Mouse (Mus musculus): ENCODE measurements at regions not wholly inside any gene's neighbourhood (a gene's known extent, or its start where the extent isn't known, plus 50 kb on each side); places are given as distances from the start of the nearest gene placed in this dataset.

DNA sequence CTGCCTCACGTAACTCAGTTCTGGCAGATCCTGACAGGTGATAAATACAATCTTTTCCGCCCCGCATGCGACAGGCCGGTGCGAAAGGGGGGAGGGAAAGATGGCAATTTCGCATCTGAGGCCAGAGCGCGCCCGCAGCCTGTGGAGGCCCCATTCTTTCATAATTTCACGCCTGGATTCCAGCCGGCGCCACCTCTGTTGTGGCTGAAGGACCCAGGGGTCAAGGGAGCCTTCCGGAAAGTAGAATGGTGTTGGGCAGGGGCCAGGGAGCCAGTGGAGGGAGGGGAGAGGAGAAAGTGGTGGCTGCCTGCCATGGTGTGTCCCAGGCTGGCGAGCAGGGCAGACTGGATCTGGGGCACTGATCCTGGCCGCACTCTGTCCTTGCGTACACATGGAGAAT lies 224.5 kb downstream of the Gm26897 start:
- Histone ChIP-seq H3K9ac (replicated peaks; ENCODE audit: low read length) (no peak overlapping the region), H3K4me1 (ENCODE audit: control insufficient read depth, insufficient read depth, low read length) (peaks cover 7% of the 10 kb centered on the region; the same call in 1 of the 2 replicates), H3K9me3 (ENCODE audit: control insufficient read depth, low read length) (no peaks in the 10 kb centered on the region), H3K36me3 (ENCODE audit: control insufficient read depth, insufficient read depth, low read length) (no peaks in the 10 kb centered on the region), H3K4me2 (ENCODE audit: low read length) (peak overlapping the region; percentile 42), H3K27me3 (ENCODE audit: control insufficient read depth, insufficient read depth, low read length) (no peaks in the 10 kb centered on the region; the same call in 1 of the 2 replicates), H3K4me3 (replicated peaks; ENCODE audit: low read depth, low read length) (no peak overlapping the region), H3K27ac (replicated peaks; ENCODE audit: low read depth, low read length) (no peak overlapping the region; the same call in 1 of the 2 replicates)
- DNase-seq: peak; percentile 68
- WGBS: 16% methylated on average over 17 of the region's 17 CpGs
- peak; percentile 53; the same call in 1 of the 2 replicates for ATAC-seq (ENCODE audit: low FRiP score, low TSS enrichment)

- H3K4me3 ChIP-seq (replicated peaks; ENCODE audit: low read depth, low read length): no peak overlapping the region
- H3K27ac ChIP-seq (replicated peaks; ENCODE audit: low read depth, low read length): no peak overlapping the region
- no peak for ATAC-seq (ENCODE audit: low FRiP score, low TSS enrichment)
- no peak overlapping the region for H3K9ac ChIP-seq (replicated peaks; ENCODE audit: low read length)
- H3K27me3 ChIP-seq (ENCODE audit: control insufficient read depth, insufficient read depth, low read length): no peaks in the 10 kb centered on the region
- no peaks in the 10 kb centered on the region for H3K36me3 ChIP-seq (ENCODE audit: control insufficient read depth, insufficient read depth, low read length)
- H3K9me3 ChIP-seq (ENCODE audit: control insufficient read depth, low read length): no peaks in the 10 kb centered on the region
- 87% methylated on average over 7 of the region's 7 CpGs for WGBS
- H3K4me2 ChIP-seq (ENCODE audit: low read length): no peak overlapping the region
- no peak for DNase-seq
- H3K4me1 ChIP-seq (ENCODE audit: control insufficient read depth, insufficient read depth, low read length): no peaks in the 10 kb centered on the region
Observed at GRCm38 (mm10) chr5:111965311-111965710, 231.6 kb downstream of the Gm26897 start.

DNA sequence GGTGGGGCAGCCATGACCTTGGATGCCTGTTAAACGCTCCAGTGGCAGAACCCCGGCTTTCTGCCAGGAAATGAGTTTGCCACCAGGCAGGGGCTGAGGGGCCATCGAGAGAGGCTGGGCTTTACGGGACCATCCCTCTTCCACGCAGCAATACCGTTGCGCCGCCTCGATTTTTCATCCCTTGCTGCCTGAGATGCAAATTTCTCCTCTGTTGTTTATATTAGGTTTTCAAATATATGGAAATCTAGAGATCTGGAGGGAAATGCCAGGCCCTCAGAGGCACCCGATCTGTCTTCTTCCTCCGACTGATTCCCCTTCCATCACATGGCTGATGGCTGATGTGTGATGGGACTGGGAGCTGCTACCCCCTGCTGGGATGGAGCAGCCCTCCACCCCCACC lies 234.4 kb downstream of the Gm26897 start:
- no peak overlapping the region for H3K4me2 ChIP-seq (ENCODE audit: low read length)
- H3K27me3 ChIP-seq (ENCODE audit: control insufficient read depth, insufficient read depth, low read length): no peaks in the 10 kb centered on the region
- ATAC-seq (ENCODE audit: low FRiP score, low TSS enrichment) (peak; percentile 17; the same call in 1 of the 2 replicates), DNase-seq (peak; percentile 57)
- no peaks in the 10 kb centered on the region for H3K9me3 ChIP-seq (ENCODE audit: control insufficient read depth, low read length)
- no peaks in the 10 kb centered on the region for H3K36me3 ChIP-seq (ENCODE audit: control insufficient read depth, insufficient read depth, low read length)
- peak overlapping the region; percentile 65 for H3K27ac ChIP-seq (replicated peaks; ENCODE audit: low read depth, low read length)
- no peak overlapping the region for H3K9ac ChIP-seq (replicated peaks; ENCODE audit: low read length)
- no peak overlapping the region for H3K4me3 ChIP-seq (replicated peaks; ENCODE audit: low read depth, low read length)
- WGBS: 43% methylated on average over 11 of the region's 11 CpGs
- H3K4me1 ChIP-seq (ENCODE audit: control insufficient read depth, insufficient read depth, low read length): no peaks in the 10 kb centered on the region

DNA sequence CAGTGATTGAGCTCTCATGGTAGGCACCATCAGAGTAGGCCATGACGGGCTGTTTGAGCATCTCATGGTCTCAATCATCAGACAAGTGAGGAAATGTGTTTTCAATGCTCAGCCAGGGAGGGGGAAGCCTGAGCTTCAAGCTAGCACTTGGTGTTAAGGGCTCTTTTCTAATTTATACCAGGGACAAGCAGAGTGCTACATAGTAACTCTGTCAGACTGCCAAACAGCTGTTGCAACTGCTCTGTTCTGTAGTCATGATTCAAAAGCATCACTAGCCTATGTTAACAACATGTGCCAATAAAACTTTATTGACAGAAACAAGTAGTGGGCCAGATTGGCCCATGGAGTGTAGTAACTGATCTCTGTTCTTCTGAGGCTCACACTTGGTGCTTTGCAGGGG lies 235.0 kb downstream of the Gm26897 start:
- H3K27ac ChIP-seq (replicated peaks; ENCODE audit: low read depth, low read length): peak overlapping the region; percentile 65
- H3K4me3 ChIP-seq (replicated peaks; ENCODE audit: low read depth, low read length): no peak overlapping the region
- no peak overlapping the region for H3K4me2 ChIP-seq (ENCODE audit: low read length)
- no peaks in the 10 kb centered on the region for H3K9me3 ChIP-seq (ENCODE audit: control insufficient read depth, low read length)
- DNase-seq (no peak), ATAC-seq (ENCODE audit: low FRiP score, low TSS enrichment) (no peak)
- no peaks in the 10 kb centered on the region for H3K36me3 ChIP-seq (ENCODE audit: control insufficient read depth, insufficient read depth, low read length)
- WGBS: 83% methylated on average over 1 of the region's 1 CpGs
- H3K9ac ChIP-seq (replicated peaks; ENCODE audit: low read length): no peak overlapping the region
- no peaks in the 10 kb centered on the region for H3K27me3 ChIP-seq (ENCODE audit: control insufficient read depth, insufficient read depth, low read length)
- H3K4me1 ChIP-seq (ENCODE audit: control insufficient read depth, insufficient read depth, low read length): no peaks in the 10 kb centered on the region

DNA sequence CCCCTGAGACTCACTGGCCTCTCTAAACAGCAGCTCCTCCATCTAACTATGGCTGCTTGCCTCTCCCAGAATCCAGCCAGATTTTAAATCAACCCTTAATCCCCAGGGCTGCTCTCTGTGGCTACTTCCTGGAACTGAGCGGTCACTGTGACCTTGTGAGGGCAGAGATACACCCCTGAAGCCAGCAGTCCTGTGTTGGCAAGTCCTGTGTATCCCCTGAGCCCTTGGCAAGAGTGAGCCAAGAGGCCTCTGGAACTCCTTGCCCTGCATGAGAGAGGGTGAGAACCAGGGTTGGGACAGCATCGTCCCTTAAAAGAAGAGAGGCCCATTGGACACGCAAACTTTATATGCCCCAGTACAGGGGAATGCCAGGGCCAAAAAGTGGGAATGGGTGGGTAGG lies 237.5 kb downstream of the Gm26897 start:
- ATAC-seq (ENCODE audit: low FRiP score, low TSS enrichment) (no peak), DNase-seq (no peak)
- 75% methylated on average over 3 of the region's 3 CpGs for WGBS
- Histone ChIP-seq H3K36me3 (ENCODE audit: control insufficient read depth, insufficient read depth, low read length) (no peaks in the 10 kb centered on the region), H3K4me2 (ENCODE audit: low read length) (no peak overlapping the region), H3K27ac (replicated peaks; ENCODE audit: low read depth, low read length) (no peak overlapping the region), H3K27me3 (ENCODE audit: control insufficient read depth, insufficient read depth, low read length) (no peaks in the 10 kb centered on the region), H3K9ac (replicated peaks; ENCODE audit: low read length) (no peak overlapping the region), H3K4me1 (ENCODE audit: control insufficient read depth, insufficient read depth, low read length) (no peaks in the 10 kb centered on the region), H3K4me3 (replicated peaks; ENCODE audit: low read depth, low read length) (no peak overlapping the region), H3K9me3 (ENCODE audit: control insufficient read depth, low read length) (0 out of 2 replicates have a peak, but pooled peaks cover 6% of the 10 kb centered on the region)

DNA sequence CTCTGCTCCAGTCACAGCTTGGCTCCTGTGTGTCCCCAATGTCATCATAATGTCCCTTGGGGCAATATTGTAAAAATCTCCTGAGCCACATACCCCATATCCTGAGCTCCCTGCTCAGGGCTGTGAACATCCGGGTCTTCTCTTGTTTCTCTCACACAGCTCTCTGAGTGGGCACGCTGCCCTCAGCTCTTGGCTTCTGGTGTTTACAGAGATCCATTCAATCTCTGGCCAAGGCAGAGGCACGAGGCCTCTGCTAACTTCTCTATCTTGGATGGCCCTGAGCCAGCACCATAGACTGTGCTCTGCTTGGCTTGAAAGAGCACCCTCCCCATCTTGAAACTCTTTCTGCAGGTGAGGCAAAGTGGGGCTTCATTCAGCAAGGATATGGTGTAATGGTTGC lies 238.2 kb downstream of the Gm26897 start:
- 71% methylated on average over 3 of the region's 3 CpGs for WGBS
- H3K9ac ChIP-seq (replicated peaks; ENCODE audit: low read length): no peak overlapping the region
- no peak overlapping the region for H3K4me3 ChIP-seq (replicated peaks; ENCODE audit: low read depth, low read length)
- no peaks in the 10 kb centered on the region for H3K36me3 ChIP-seq (ENCODE audit: control insufficient read depth, insufficient read depth, low read length)
- H3K9me3 ChIP-seq (ENCODE audit: control insufficient read depth, low read length): 0 out of 2 replicates have a peak, but pooled peaks cover 6% of the 10 kb centered on the region
- ATAC-seq (ENCODE audit: low FRiP score, low TSS enrichment): no peak
- no peak for DNase-seq
- H3K4me1 ChIP-seq (ENCODE audit: control insufficient read depth, insufficient read depth, low read length): no peaks in the 10 kb centered on the region
- no peaks in the 10 kb centered on the region for H3K27me3 ChIP-seq (ENCODE audit: control insufficient read depth, insufficient read depth, low read length)
- no peak overlapping the region for H3K4me2 ChIP-seq (ENCODE audit: low read length)
- no peak overlapping the region for H3K27ac ChIP-seq (replicated peaks; ENCODE audit: low read depth, low read length)

- H3K4me2 ChIP-seq (ENCODE audit: low read length): no peak overlapping the region
- H3K27ac ChIP-seq (replicated peaks; ENCODE audit: low read depth, low read length): no peak overlapping the region
- ATAC-seq (ENCODE audit: low FRiP score, low TSS enrichment) (no peak), DNase-seq (no peak)
- H3K9ac ChIP-seq (replicated peaks; ENCODE audit: low read length): no peak overlapping the region
- H3K4me3 ChIP-seq (replicated peaks; ENCODE audit: low read depth, low read length): no peak overlapping the region
- 41% methylated on average over 7 of the region's 7 CpGs for WGBS
- H3K36me3 ChIP-seq (ENCODE audit: control insufficient read depth, insufficient read depth, low read length): no peaks in the 10 kb centered on the region
- 0 out of 2 replicates have a peak, but pooled peaks cover 6% of the 10 kb centered on the region for H3K9me3 ChIP-seq (ENCODE audit: control insufficient read depth, low read length)
- H3K27me3 ChIP-seq (ENCODE audit: control insufficient read depth, insufficient read depth, low read length): no peaks in the 10 kb centered on the region
- H3K4me1 ChIP-seq (ENCODE audit: control insufficient read depth, insufficient read depth, low read length): no peaks in the 10 kb centered on the region
Observed at GRCm38 (mm10) chr5:111975686-111976085, 242.0 kb downstream of the Gm26897 start.

- Histone ChIP-seq H3K9me3 (ENCODE audit: control insufficient read depth, low read length) (0 out of 2 replicates have a peak, but pooled peaks cover 6% of the 10 kb centered on the region), H3K4me2 (ENCODE audit: low read length) (no peak overlapping the region), H3K36me3 (ENCODE audit: control insufficient read depth, insufficient read depth, low read length) (no peaks in the 10 kb centered on the region), H3K4me3 (replicated peaks; ENCODE audit: low read depth, low read length) (no peak overlapping the region), H3K4me1 (ENCODE audit: control insufficient read depth, insufficient read depth, low read length) (no peaks in the 10 kb centered on the region), H3K27ac (replicated peaks; ENCODE audit: low read depth, low read length) (no peak overlapping the region), H3K9ac (replicated peaks; ENCODE audit: low read length) (no peak overlapping the region), H3K27me3 (ENCODE audit: control insufficient read depth, insufficient read depth, low read length) (no peaks in the 10 kb centered on the region)
- no peak for ATAC-seq (ENCODE audit: low FRiP score, low TSS enrichment)
- WGBS: 92% methylated on average over 3 of the region's 3 CpGs
- DNase-seq: no peak
Observed at GRCm38 (mm10) chr5:111979601-111980000, 245.9 kb downstream of the Gm26897 start.

- Histone ChIP-seq H3K9ac (replicated peaks; ENCODE audit: low read length) (no peak overlapping the region), H3K36me3 (ENCODE audit: control insufficient read depth, insufficient read depth, low read length) (no peaks in the 10 kb centered on the region), H3K27ac (replicated peaks; ENCODE audit: low read depth, low read length) (no peak overlapping the region), H3K9me3 (ENCODE audit: control insufficient read depth, low read length) (no peaks in the 10 kb centered on the region), H3K4me1 (ENCODE audit: control insufficient read depth, insufficient read depth, low read length) (no peaks in the 10 kb centered on the region), H3K4me2 (ENCODE audit: low read length) (no peak overlapping the region), H3K27me3 (ENCODE audit: control insufficient read depth, insufficient read depth, low read length) (no peaks in the 10 kb centered on the region), H3K4me3 (replicated peaks; ENCODE audit: low read depth, low read length) (no peak overlapping the region)
- WGBS: 90% methylated on average over 2 of the region's 2 CpGs
- ATAC-seq (ENCODE audit: low FRiP score, low TSS enrichment) (no peak), DNase-seq (no peak)
Observed at GRCm38 (mm10) chr5:111982106-111982505, 248.4 kb downstream of the Gm26897 start.
